Mouse (Mus musculus) left cerebral cortex, postnatal 25 days (tissue): ENCODE results near the gene Gm43518. TPM values are rescaled to one million over a fixed set of nuclear protein-coding genes. Genes with fewer than 3 reads are reported as not detected.

Source experiments
- DNase-seq, 2 experiments: peaks; one replicate each; pipeline ENCODE4 v3.0.0; 2022; ENCODE audit warnings: low spot score in 2 of 2, mixed read lengths in 1 of 2
- intact Hi-C: fragments of 180-260 bp; cut with DNase I; formaldehyde crosslinking; loops from one replicate; pipeline ENCODE4 v1.15.1; 2025
- total RNA-seq, 2 experiments: library from RNA; stranded (reverse); gene quantifications; 2 replicates each; pipeline ENCODE4 v1.2.3; 2021

The Gm43518 gene
- total RNA-seq: under 1 TPM in 1 of 2 experiments, not detected in 1; 0.82 TPM

GRCm38 (mm10) chr5:123927118-123927517, at the start of gene Gm43518:
Gm43518 (plus strand) TSS chr5:123927418.
- no peak for DNase-seq
- intact Hi-C loops: no loop called here

GRCm38 (mm10) chr5:123878056-123878455, 49.2 kb upstream of the Gm43518 start:
- intact Hi-C loops: no loop called here
- no peak for DNase-seq

GRCm38 (mm10) chr5:123879928-123880327, 47.3 kb upstream of the Gm43518 start, which contains the start of gene Hcar1:
Hcar1 (minus strand) TSS chr5:123880020.
- DNase-seq: no peak
- intact Hi-C loops: no loop called here

GRCm38 (mm10) chr5:123880778-123881177, 46.4 kb upstream of the Gm43518 start:
- intact Hi-C loops: no loop called here
- DNase-seq: no peak

- DNase-seq: peak in 1 of 2 experiments; percentile 72
- intact Hi-C loops: no loop called here
These were observed 43.3 kb upstream of the Gm43518 start for GRCm38 (mm10) chr5:123883891-123884290.

- intact Hi-C loops: no loop called here
- DNase-seq: no peak
These were observed 42.9 kb upstream of the Gm43518 start for GRCm38 (mm10) chr5:123884332-123884731.

GRCm38 (mm10) chr5:123886365-123886764, 40.9 kb upstream of the Gm43518 start:
- no peak for DNase-seq
- intact Hi-C loops: no loop called here

- no peak for DNase-seq
- intact Hi-C loops: no loop called here
These were observed 36.9 kb upstream of the Gm43518 start for GRCm38 (mm10) chr5:123890312-123890711.

- DNase-seq: no peak
- intact Hi-C loops: no loop called here
These were observed 36.2 kb upstream of the Gm43518 start for GRCm38 (mm10) chr5:123890987-123891386.

- intact Hi-C loops: no loop called here
- DNase-seq: peak; percentile 39 to 50
These were observed 35.5 kb upstream of the Gm43518 start for GRCm38 (mm10) chr5:123891669-123892068.

- intact Hi-C loops: no loop called here
- no peak for DNase-seq
These were observed 33.7 kb upstream of the Gm43518 start for GRCm38 (mm10) chr5:123893520-123893919.

GRCm38 (mm10) chr5:123896395-123896794, 30.8 kb upstream of the Gm43518 start:
- DNase-seq: no peak
- intact Hi-C loops: no loop called here

- intact Hi-C loops: no loop called here
- DNase-seq: peak in 1 of 2 experiments; percentile 31
These were observed 29.9 kb upstream of the Gm43518 start for GRCm38 (mm10) chr5:123897352-123897751.

- intact Hi-C loops: no loop called here
- DNase-seq: no peak
These were observed 23.1 kb upstream of the Gm43518 start for GRCm38 (mm10) chr5:123904059-123904672.

GRCm38 (mm10) chr5:123906146-123906975, 20.9 kb upstream of the Gm43518 start:
- DNase-seq: no peak
- intact Hi-C loops: loop anchor here (1.0 to 5.0 kb wide), 3 partner anchors 80 to 279 kb away; partner anchors contain the start of genes Kntc1 and Rsrc2

GRCm38 (mm10) chr5:123906976-123907630, 20.1 kb upstream of the Gm43518 start, which contains the start of gene Denr:
Denr (plus strand) TSS chr5:123907175.
- intact Hi-C loops: loop anchor here (1.0 to 5.0 kb wide), 3 partner anchors 80 to 280 kb away; partner anchors contain the start of genes Kntc1 and Rsrc2
- DNase-seq: peak; percentile 98 to 99

GRCm38 (mm10) chr5:123907631-123907977, 19.6 kb upstream of the Gm43518 start:
- intact Hi-C loops: loop anchor here (2.0 to 5.0 kb wide), 2 partner anchors 81 to 280 kb away; no protein-coding TSS in a partner anchor
- no peak for DNase-seq

- DNase-seq: no peak
- intact Hi-C loops: no loop called here
These were observed 12.4 kb upstream of the Gm43518 start for GRCm38 (mm10) chr5:123914852-123915251.

- intact Hi-C loops: no loop called here
- DNase-seq: no peak
These were observed 5.1 kb upstream of the Gm43518 start for GRCm38 (mm10) chr5:123922112-123922511.

GRCm38 (mm10) chr5:123930508-123930989, 3.3 kb downstream of the Gm43518 start, which contains the start of gene Ccdc62:
Ccdc62 (plus strand) TSS chr5:123930679.
- intact Hi-C loops: no loop called here
- peak; percentile 93 to 94 for DNase-seq
